Mouse (Mus musculus) intestine, embryonic 16.5 days (tissue): ENCODE measurements at regions not wholly inside any gene's neighbourhood (a gene's known extent, or its start where the extent isn't known, plus 50 kb on each side); places are given as distances from the start of the nearest gene placed in this dataset.

Experiments
- ATAC-seq: fragments of 200-750 bp; cut with Nextera tagmentation; 2 replicates; pipeline ENCODE4 v1.8.0; 2017; ENCODE audit warnings: moderate TSS enrichment, moderate library complexity
- H3K27ac ChIP-seq: fragments of 300-500 bp; sonication (generic); 2 replicates; pipeline ENCODE4 v1.5.1; 2014; ENCODE audit warnings: mild to moderate bottlenecking, low read length
- H3K27me3 ChIP-seq: fragments of 300-500 bp; sonication (generic); replicated peaks from 2 replicates; pipeline ENCODE4 v1.6.1; 2014; ENCODE audit warnings: low read length, control low read depth, mixed read lengths; ENCODE audit not compliant: control insufficient read depth, insufficient read depth
- H3K36me3 ChIP-seq: fragments of 300-500 bp; sonication (generic); 2 replicates; pipeline ENCODE4 v1.6.1; 2014; ENCODE audit warnings: low read length, control low read depth; ENCODE audit not compliant: control insufficient read depth, insufficient read depth
- H3K4me1 ChIP-seq: fragments of 300-500 bp; sonication (generic); 2 replicates; pipeline ENCODE4 v1.6.1; 2014; ENCODE audit warnings: low read length, control low read depth, mixed read lengths; ENCODE audit not compliant: control insufficient read depth, insufficient read depth
- H3K4me2 ChIP-seq: fragments of 300-500 bp; sonication (generic); 2 replicates; pipeline ENCODE4 v1.6.1; 2014; ENCODE audit warnings: low read depth, low read length, control low read depth
- H3K4me3 ChIP-seq: fragments of 300-500 bp; sonication (generic); 2 replicates; pipeline ENCODE4 v1.5.1; 2014; ENCODE audit warnings: mild to moderate bottlenecking, low read length
- H3K9ac ChIP-seq: fragments of 300-500 bp; sonication (generic); 2 replicates; pipeline ENCODE4 v1.6.1; 2014; ENCODE audit warnings: low read depth, low read length
- H3K9me3 ChIP-seq: fragments of 300-500 bp; sonication (generic); 2 replicates; pipeline ENCODE4 v1.6.1; 2016; ENCODE audit warnings: low read length, control low read depth; ENCODE audit not compliant: control insufficient read depth
- WGBS: fragments of 180-500 bp; shearing (Covaris S2); extraction: QIAGEN DNeasy Blood & Tissue Kit; methylation state at CpG from one replicate; pipeline ENCODE4 v1.1.7; 2014; 5-methylcytosine and 5-hydroxymethylcytosine counted together

GRCm38 (mm10) chr10:91594891-91595290, 413.8 kb upstream of the Tmpo start:
- Histone ChIP-seq H3K9ac (no peak overlapping the region), H3K4me2 (no peak overlapping the region), H3K27ac (no peak overlapping the region), H3K36me3 (no peaks in the 10 kb centered on the region), H3K4me1 (no peaks in the 10 kb centered on the region), H3K4me3 (no peak overlapping the region), H3K27me3 (no peaks in the 10 kb centered on the region), H3K9me3 (no peaks in the 10 kb centered on the region)
- 71% methylated on average over 3 of the region's 3 CpGs for WGBS
- no peak for ATAC-seq

DNA sequence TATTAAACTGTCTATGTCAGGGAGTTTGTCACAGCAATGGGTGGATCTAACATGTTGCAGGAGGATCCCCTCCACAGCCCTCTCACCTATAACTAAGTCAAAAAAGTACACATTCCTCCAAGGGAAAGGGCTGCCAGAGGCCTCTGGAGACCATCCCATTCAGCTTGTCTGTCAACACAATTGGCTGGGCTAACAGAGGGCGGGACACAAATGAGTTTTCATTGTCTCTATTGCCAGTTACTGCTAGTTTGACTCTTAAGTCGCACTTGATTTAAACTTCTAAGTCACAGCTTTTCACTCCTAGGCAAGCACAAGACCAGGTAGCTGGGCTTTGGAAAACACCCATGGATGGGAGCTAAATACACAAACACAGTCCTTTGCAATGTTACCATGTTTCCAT, 412.3 kb upstream of the Tmpo start:
- Histone ChIP-seq H3K27me3 (no peaks in the 10 kb centered on the region), H3K9me3 (no peaks in the 10 kb centered on the region), H3K4me3 (no peak overlapping the region), H3K4me2 (no peak overlapping the region), H3K9ac (no peak overlapping the region), H3K36me3 (no peaks in the 10 kb centered on the region), H3K4me1 (no peaks in the 10 kb centered on the region), H3K27ac (no peak overlapping the region)
- 83% methylated on average over 2 of the region's 2 CpGs for WGBS
- no peak for ATAC-seq

DNA sequence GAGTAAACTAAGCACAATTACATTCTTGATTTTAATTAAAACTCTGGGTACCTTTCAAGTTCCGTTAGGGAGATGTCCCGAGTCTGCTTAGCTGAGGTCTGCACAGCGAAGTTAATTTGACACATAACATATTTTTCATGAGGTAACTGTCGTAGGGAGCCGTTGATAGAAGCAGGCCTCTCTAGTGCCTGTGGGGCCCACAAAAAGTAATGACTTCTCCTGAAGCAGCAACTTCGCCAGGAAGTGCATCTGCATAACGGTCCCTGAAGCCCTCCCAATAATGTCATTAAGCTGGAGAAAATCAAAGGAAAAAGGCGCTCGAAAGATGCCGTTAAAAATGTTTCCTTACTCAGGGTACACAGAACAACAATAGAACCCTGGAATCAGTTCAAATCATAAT, 410.7 kb upstream of the Tmpo start:
- Histone ChIP-seq H3K4me3 (no peak overlapping the region), H3K36me3 (no peaks in the 10 kb centered on the region), H3K9ac (no peak overlapping the region), H3K4me1 (no peaks in the 10 kb centered on the region), H3K27ac (no peak overlapping the region), H3K4me2 (no peak overlapping the region), H3K9me3 (no peaks in the 10 kb centered on the region), H3K27me3 (no peaks in the 10 kb centered on the region)
- WGBS = 62% methylated on average over 10 of the region's 10 CpGs
- no peak for ATAC-seq

GRCm38 (mm10) chr10:91591398-91591811, 410.3 kb upstream of the Tmpo start:
- no peak overlapping the region for H3K4me2 ChIP-seq
- WGBS = 53% methylated on average over 3 of the region's 3 CpGs
- no peak overlapping the region for H3K27ac ChIP-seq
- no peaks in the 10 kb centered on the region for H3K9me3 ChIP-seq
- H3K36me3 ChIP-seq = no peaks in the 10 kb centered on the region
- no peak overlapping the region for H3K9ac ChIP-seq
- H3K4me3 ChIP-seq = no peak overlapping the region
- no peak for ATAC-seq
- H3K27me3 ChIP-seq = no peaks in the 10 kb centered on the region
- H3K4me1 ChIP-seq = no peaks in the 10 kb centered on the region

- H3K4me1 ChIP-seq = no peaks in the 10 kb centered on the region
- no peak for ATAC-seq
- H3K9me3 ChIP-seq = no peaks in the 10 kb centered on the region
- H3K27me3 ChIP-seq = no peaks in the 10 kb centered on the region
- H3K4me2 ChIP-seq = no peak overlapping the region
- H3K36me3 ChIP-seq = no peaks in the 10 kb centered on the region
- H3K27ac ChIP-seq = no peak overlapping the region
- WGBS = 93% methylated on average over 3 of the region's 3 CpGs
- no peak overlapping the region for H3K9ac ChIP-seq
- no peak overlapping the region for H3K4me3 ChIP-seq
Observed at GRCm38 (mm10) chr10:91583204-91583603, 402.1 kb upstream of the Tmpo start.

DNA sequence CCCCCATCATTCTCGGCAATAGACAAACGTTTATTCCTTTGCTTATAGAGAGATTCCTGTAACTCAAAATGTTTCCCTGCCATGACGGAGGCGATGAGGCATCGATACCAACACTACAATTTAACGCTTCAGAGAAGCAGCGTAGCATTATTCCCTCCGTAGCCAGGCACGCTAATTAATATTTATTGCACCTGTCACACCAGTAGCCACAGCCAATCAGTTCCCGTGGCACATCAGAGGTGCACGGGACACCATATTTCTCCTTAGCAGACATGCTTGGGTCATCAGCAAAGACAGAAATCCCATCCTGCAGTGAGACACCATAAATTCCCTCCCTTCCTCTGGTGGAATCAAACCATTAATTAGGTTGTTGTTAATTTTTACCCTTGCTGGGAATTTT, 399.8 kb upstream of the Tmpo start:
- Histone ChIP-seq H3K4me3 (no peak overlapping the region), H3K27ac (no peak overlapping the region), H3K4me1 (no peaks in the 10 kb centered on the region), H3K9ac (no peak overlapping the region), H3K27me3 (no peaks in the 10 kb centered on the region), H3K4me2 (no peak overlapping the region), H3K36me3 (no peaks in the 10 kb centered on the region), H3K9me3 (no peaks in the 10 kb centered on the region)
- no peak for ATAC-seq
- WGBS = 54% methylated on average over 11 of the region's 11 CpGs

GRCm38 (mm10) chr10:91575323-91576064, 394.4 kb upstream of the Tmpo start:
- no peak overlapping the region for H3K4me2 ChIP-seq
- 70% methylated on average over 17 of the region's 17 CpGs for WGBS
- ATAC-seq = no peak
- no peaks in the 10 kb centered on the region for H3K27me3 ChIP-seq
- no peak overlapping the region for H3K27ac ChIP-seq
- no peaks in the 10 kb centered on the region for H3K4me1 ChIP-seq
- H3K9me3 ChIP-seq = no peaks in the 10 kb centered on the region
- no peak overlapping the region for H3K4me3 ChIP-seq
- no peak overlapping the region for H3K9ac ChIP-seq
- H3K36me3 ChIP-seq = no peaks in the 10 kb centered on the region

DNA sequence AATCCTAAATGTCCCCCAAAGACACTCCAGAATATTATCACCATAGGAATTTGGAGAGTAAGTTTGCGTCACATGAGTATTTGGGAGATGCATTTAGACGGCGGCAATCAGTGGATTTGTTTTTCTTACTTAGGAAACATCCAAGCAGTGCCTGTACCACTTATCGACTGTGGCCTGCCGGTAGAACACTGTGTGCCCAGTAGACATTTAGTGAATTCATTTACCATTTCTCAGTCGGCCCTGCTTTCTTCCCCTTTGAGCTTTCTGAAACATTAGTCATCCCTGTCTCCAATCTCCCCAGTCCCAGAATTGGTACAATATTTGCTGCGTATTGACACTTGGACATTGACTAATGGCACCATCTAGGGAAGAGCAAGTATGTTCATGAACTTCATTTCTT, 391.7 kb upstream of the Tmpo start:
- Histone ChIP-seq H3K27ac (no peak overlapping the region), H3K4me2 (no peak overlapping the region), H3K36me3 (no peaks in the 10 kb centered on the region), H3K4me1 (no peaks in the 10 kb centered on the region), H3K9me3 (no peaks in the 10 kb centered on the region), H3K4me3 (no peak overlapping the region), H3K9ac (no peak overlapping the region), H3K27me3 (no peaks in the 10 kb centered on the region)
- WGBS = 82% methylated on average over 7 of the region's 7 CpGs
- ATAC-seq = no peak

- Histone ChIP-seq H3K4me3 (no peak overlapping the region), H3K4me1 (no peaks in the 10 kb centered on the region), H3K9ac (no peak overlapping the region), H3K27ac (no peak overlapping the region), H3K27me3 (no peaks in the 10 kb centered on the region), H3K4me2 (no peak overlapping the region), H3K36me3 (no peaks in the 10 kb centered on the region), H3K9me3 (no peaks in the 10 kb centered on the region)
- ATAC-seq = no peak
- WGBS = 84% methylated on average over 6 of the region's 6 CpGs
Observed at GRCm38 (mm10) chr10:91569046-91569445, 387.9 kb upstream of the Tmpo start.
